Mouse (Mus musculus) midbrain, embryonic 11.5 days (tissue): ENCODE measurements around the gene Izumo1. TPM values are rescaled to one million over a fixed set of nuclear protein-coding genes. Genes with fewer than 3 reads are reported as not detected.

Experiments used
- ATAC-seq: fragments of 200-750 bp; cut with Nextera tagmentation; 2 replicates; pipeline ENCODE4 v1.8.0; 2017; ENCODE audit warnings: moderate TSS enrichment, moderate library complexity; ENCODE audit not compliant: low FRiP score
- DNase-seq: peaks from one replicate; pipeline ENCODE4 v3.0.0; 2015; ENCODE audit warnings: low spot score; ENCODE audit errors: missing footprints
- H3K27ac ChIP-seq: fragments of 300-500 bp; sonication (generic); 2 replicates; pipeline ENCODE4 v1.5.1; 2014; ENCODE audit warnings: low read depth, low read length
- H3K27me3 ChIP-seq: fragments of 300-500 bp; sonication (generic); 2 replicates; pipeline ENCODE4 v1.6.1; 2014; ENCODE audit warnings: mild to moderate bottlenecking, low read length, moderate library complexity, mixed read lengths; ENCODE audit not compliant: control insufficient read depth, insufficient read depth
- H3K36me3 ChIP-seq: fragments of 300-500 bp; sonication (generic); 2 replicates; pipeline ENCODE4 v1.6.1; 2014; ENCODE audit warnings: mild to moderate bottlenecking, low read length, moderate library complexity, mixed read lengths; ENCODE audit not compliant: control insufficient read depth, insufficient read depth
- H3K4me1 ChIP-seq: fragments of 300-500 bp; sonication (generic); 2 replicates; pipeline ENCODE4 v1.6.1; 2014; ENCODE audit warnings: low read length; ENCODE audit not compliant: control insufficient read depth, insufficient read depth
- H3K4me2 ChIP-seq: fragments of 300-500 bp; sonication (generic); 2 replicates; pipeline ENCODE4 v1.6.1; 2014; ENCODE audit warnings: mild to moderate bottlenecking, moderate library complexity
- H3K4me3 ChIP-seq: fragments of 300-500 bp; sonication (generic); 2 replicates; pipeline ENCODE4 v1.5.1; 2014; ENCODE audit warnings: low read depth, low read length
- H3K9ac ChIP-seq: fragments of 300-500 bp; sonication (generic); 2 replicates; pipeline ENCODE4 v1.6.1; 2014; ENCODE audit warnings: low read length
- H3K9me3 ChIP-seq: fragments of 300-500 bp; sonication (generic); 2 replicates; pipeline ENCODE4 v1.6.1; 2016; ENCODE audit warnings: low read length; ENCODE audit not compliant: control insufficient read depth
- WGBS: fragments of 180-500 bp; shearing (Covaris S2); extraction: QIAGEN DNeasy Blood & Tissue Kit; methylation state at CpG from one replicate; pipeline ENCODE4 v1.1.7; 2014; 5-methylcytosine and 5-hydroxymethylcytosine counted together
- polyA plus RNA-seq: library from polyadenylated mRNA; unstranded; fragments of >200 nt; fragmentation: Nextera tagmentation; extraction: Ambion mirVana; gene quantifications from 2 replicates; pipeline ENCODE4 v1.2.1, GENCODE M21; 2014

The Izumo1 gene
- polyA plus RNA-seq, 1 experiment from 2014 or later: 0.29 TPM

GRCm38 (mm10) chr7:45638623-45639401, 17.2 kb downstream of the Izumo1 start:
- H3K9me3 ChIP-seq: no peaks in the 10 kb centered on the region
- DNase-seq (peak; percentile 97), ATAC-seq (peak; percentile 87)
- no peaks in the 10 kb centered on the region for H3K27me3 ChIP-seq
- H3K4me1 ChIP-seq: peaks cover 17% of the 10 kb centered on the region
- no peak overlapping the region; the same call in 1 of the 2 replicates for H3K27ac ChIP-seq
- H3K36me3 ChIP-seq: no peaks in the 10 kb centered on the region
- WGBS: 18% methylated on average over 29 of the region's 29 CpGs
- peak overlapping the region; percentile 11; the same call in 1 of the 2 replicates for H3K9ac ChIP-seq
- peak overlapping the region; percentile 19 for H3K4me3 ChIP-seq
- peak overlapping the region; percentile 40 for H3K4me2 ChIP-seq

DNA sequence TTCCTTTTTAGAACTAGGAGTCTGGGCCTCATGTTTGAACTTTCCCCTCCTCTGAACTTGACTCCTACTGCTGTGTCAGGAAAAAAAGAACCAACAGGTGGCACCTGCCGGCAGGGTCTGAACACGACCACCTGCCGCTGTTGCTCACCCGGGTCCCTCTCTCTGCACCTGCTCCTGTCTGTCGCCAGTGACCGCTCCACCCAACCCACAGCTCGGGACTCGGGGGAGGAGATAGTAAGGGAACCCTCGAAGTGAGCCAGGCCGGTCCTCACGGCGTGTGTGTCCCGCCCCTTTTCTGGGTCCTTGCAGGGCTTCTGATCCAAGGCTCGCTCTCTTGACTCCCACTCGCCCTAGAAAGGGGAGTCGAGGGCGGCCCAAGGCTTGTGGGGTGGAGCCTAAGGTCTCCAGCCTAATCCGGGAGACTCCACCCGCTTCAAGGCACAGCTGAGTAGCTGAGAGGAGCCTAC, 18.0 kb downstream of the Izumo1 start, which contains the start of gene Mamstr:
Gene Mamstr (plus strand): TSS at position 417 of the 467 bp plus-strand sequence.
- peaks cover 21% of the 10 kb centered on the region for H3K4me1 ChIP-seq
- no peaks in the 10 kb centered on the region for H3K27me3 ChIP-seq
- no peaks in the 10 kb centered on the region for H3K9me3 ChIP-seq
- H3K36me3 ChIP-seq: no peaks in the 10 kb centered on the region
- no peak within 1 kb of the TSS for H3K4me2 ChIP-seq
- no peak within 1 kb of the TSS for H3K9ac ChIP-seq
- DNase-seq (no peak), ATAC-seq (no peak)
- 13% methylated on average over 19 of the region's 19 CpGs for WGBS
- H3K4me3 ChIP-seq: no peak within 1 kb of the TSS
- H3K27ac ChIP-seq: no peak within 1 kb of the TSS; the same call in 1 of the 2 replicates

DNA sequence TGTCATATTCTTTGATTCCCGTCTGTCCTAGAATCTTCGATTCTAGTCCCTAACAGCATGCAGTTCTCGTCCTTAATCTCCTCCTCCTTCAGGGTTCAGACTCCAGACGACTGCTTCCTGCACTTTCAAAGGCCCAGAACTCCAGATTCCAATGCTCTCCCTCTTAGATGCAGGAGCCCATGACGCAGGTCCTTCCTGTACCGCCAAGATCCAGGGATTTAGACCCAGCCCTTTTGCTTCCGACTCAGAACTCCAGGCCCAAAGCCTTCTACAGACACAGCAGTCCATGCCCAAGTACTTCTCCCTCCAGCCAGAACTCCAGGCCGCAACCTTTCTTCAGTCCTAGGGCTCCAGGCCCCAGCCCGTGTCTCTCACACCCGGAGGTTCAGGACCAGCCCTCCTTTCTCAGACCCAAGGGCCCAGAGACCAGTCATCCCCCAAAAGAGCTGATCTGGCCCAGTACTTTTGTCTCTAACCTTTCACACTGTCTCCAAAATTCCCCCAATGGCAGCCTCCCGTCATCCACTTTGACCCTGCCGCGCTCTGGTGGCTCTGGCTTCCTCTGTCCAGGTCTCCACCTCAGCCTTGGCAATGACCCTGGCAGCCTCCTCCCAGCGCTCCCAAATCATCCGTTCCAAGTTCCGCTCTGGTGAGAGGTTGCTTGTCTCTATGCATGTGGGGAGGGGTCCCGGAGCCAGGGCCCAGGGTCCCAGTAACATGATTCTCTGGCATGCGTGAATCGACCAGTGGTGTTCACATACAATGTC, 18.8 kb downstream of the Izumo1 start:
- H3K4me1 ChIP-seq: peaks cover 23% of the 10 kb centered on the region

GRCm38 (mm10) chr7:45641391-45642040, 19.9 kb downstream of the Izumo1 start:
- Histone ChIP-seq H3K27ac (no peak overlapping the region), H3K9me3 (no peaks in the 10 kb centered on the region), H3K4me2 (no peak overlapping the region), H3K4me3 (no peak overlapping the region), H3K36me3 (no peaks in the 10 kb centered on the region), H3K27me3 (no peaks in the 10 kb centered on the region), H3K9ac (no peak overlapping the region), H3K4me1 (peaks cover 23% of the 10 kb centered on the region)
- DNase-seq (no peak), ATAC-seq (no peak)
- 76% methylated on average over 17 of the region's 17 CpGs for WGBS

More for the DNA sequence above, 18.8 kb downstream of the Izumo1 start:
- no peak overlapping the region for H3K9ac ChIP-seq
- no peak overlapping the region for H3K4me2 ChIP-seq
- H3K9me3 ChIP-seq: no peaks in the 10 kb centered on the region
- no peak overlapping the region for H3K4me3 ChIP-seq
- no peak for ATAC-seq
- WGBS: 69% methylated on average over 19 of the region's 19 CpGs
- H3K27me3 ChIP-seq: no peaks in the 10 kb centered on the region
- no peak overlapping the region for H3K27ac ChIP-seq
- DNase-seq: no peak
- no peaks in the 10 kb centered on the region for H3K36me3 ChIP-seq

DNA sequence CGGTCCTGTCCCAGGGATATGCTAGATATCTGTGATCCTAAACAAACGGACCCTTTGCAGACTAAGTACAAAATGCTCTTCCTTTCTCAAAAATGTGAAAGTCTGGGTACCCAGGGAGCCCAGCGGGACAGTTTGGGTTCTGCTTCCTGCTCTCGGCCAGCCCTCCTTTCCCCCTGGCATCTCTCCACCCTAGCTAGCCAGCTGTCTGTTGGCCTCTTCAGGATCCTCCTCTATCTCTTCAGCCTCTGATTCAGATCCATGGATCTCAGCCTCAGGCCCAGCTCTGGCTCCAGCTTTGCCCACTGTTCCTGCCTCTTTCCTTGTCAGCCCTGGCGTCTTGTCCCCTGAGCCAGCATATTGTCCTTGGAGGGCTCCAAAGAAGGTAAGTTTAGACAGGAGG, 20.5 kb downstream of the Izumo1 start:
- H3K9me3 ChIP-seq: no peaks in the 10 kb centered on the region
- no peaks in the 10 kb centered on the region for H3K27me3 ChIP-seq
- H3K4me3 ChIP-seq: no peak overlapping the region
- WGBS: 84% methylated on average over 5 of the region's 5 CpGs
- peaks cover 23% of the 10 kb centered on the region for H3K4me1 ChIP-seq
- ATAC-seq: no peak
- no peak for DNase-seq
- peak overlapping the region; percentile 87; the same call in 1 of the 2 replicates for H3K4me2 ChIP-seq
- H3K36me3 ChIP-seq: no peaks in the 10 kb centered on the region
- no peak overlapping the region for H3K27ac ChIP-seq
- H3K9ac ChIP-seq: no peak overlapping the region; the same call in 1 of the 2 replicates

GRCm38 (mm10) chr7:45642503-45643255, 21.1 kb downstream of the Izumo1 start:
- 39% methylated on average over 16 of the region's 16 CpGs for WGBS
- Histone ChIP-seq H3K27ac (peak overlapping the region; percentile 86), H3K4me2 (peak overlapping the region; percentile 87), H3K36me3 (no peaks in the 10 kb centered on the region), H3K9me3 (no peaks in the 10 kb centered on the region), H3K27me3 (no peaks in the 10 kb centered on the region), H3K9ac (peak overlapping the region; percentile 87), H3K4me3 (peak overlapping the region; percentile 43), H3K4me1 (peaks cover 23% of the 10 kb centered on the region)
- DNase-seq: no peak
- no peak for ATAC-seq

DNA sequence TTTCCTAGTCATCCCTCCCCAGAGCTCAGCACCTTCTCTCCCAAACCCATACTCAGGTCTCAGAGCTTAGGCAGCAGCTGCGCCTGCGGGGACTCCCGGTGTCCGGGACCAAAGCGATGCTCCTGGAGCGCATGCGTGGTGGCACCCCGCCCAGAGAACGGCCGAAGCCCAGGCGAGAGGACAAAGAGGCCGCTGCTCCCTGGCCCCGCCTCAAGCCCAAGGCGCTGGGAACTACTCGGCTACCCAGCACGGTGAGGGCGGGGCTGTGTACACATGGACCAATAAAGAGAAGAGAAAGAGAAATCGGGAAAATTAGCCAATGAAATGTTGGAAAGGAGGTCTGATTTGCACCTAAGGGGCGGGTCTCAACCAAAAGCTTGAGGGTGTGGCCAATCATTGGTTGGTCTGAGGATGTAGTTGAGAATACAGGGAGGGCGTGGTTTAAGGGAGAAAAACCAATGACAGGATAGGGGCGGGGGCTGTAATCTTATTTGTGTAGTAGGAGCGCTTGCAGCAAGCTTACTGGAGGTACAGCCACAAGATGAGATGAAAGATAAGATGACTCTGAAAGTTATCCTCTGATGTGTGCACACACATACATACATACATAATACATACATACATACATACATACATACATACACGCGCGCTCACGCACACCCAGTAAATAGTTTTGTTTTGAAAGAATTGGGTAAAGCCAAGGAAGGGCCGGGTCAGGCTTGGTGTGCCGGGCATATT, 22.0 kb downstream of the Izumo1 start:
- under 1% methylated on average over 28 of the region's 28 CpGs for WGBS
- H3K4me3 ChIP-seq: peak overlapping the region; percentile 43
- peak overlapping the region; percentile 86 for H3K27ac ChIP-seq
- peak; percentile 100 for DNase-seq
- H3K9ac ChIP-seq: peak overlapping the region; percentile 87
- ATAC-seq: peak; percentile 95
- H3K36me3 ChIP-seq: no peaks in the 10 kb centered on the region
- peak overlapping the region; percentile 87 for H3K4me2 ChIP-seq
- no peaks in the 10 kb centered on the region for H3K27me3 ChIP-seq
- H3K4me1 ChIP-seq: peaks cover 17% of the 10 kb centered on the region
- H3K9me3 ChIP-seq: no peaks in the 10 kb centered on the region

DNA sequence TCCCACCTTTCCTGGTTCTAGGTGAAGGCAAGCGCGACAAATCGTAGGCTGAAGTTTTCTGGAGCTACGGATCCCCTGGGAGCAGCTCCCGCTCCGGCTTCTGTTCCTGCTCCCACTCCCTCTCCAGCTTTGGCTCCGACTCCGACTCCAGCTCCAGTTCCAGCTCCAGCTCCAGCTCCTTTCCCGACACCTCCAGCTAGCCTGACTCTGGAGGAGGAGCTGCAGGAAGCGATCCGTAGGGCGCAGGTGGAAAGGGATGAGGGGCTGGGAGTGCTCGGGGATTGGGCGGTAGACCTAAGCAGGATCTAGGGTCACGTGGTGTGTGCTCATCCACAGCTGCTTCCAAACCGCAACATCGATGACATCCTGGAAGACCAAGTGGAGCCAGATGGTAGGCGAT, 22.6 kb downstream of the Izumo1 start:
- peaks cover 17% of the 10 kb centered on the region for H3K4me1 ChIP-seq
- H3K27ac ChIP-seq: peak overlapping the region; percentile 63
- H3K4me3 ChIP-seq: peak overlapping the region; percentile 33
- H3K36me3 ChIP-seq: no peaks in the 10 kb centered on the region
- 8% methylated on average over 18 of the region's 18 CpGs for WGBS
- no peaks in the 10 kb centered on the region for H3K27me3 ChIP-seq
- peak; percentile 45 for ATAC-seq
- peak overlapping the region; percentile 63 for H3K9ac ChIP-seq
- H3K4me2 ChIP-seq: peak overlapping the region; percentile 87
- peak; percentile 95 for DNase-seq
- H3K9me3 ChIP-seq: no peaks in the 10 kb centered on the region
